Mouse (Mus musculus) bone marrow, adult 2 months (tissue): ENCODE measurements around the gene Ccdc106.

ENCODE experiments used
- CTCF ChIP-seq: fragments of 200-500 bp; IDR thresholded peaks from 2 replicates; pipeline ENCODE4 v1.5.1; 2011; ENCODE audit warnings: low read length, control low read depth; ENCODE audit not compliant: control insufficient read depth, insufficient read depth
- POLR2A ChIP-seq: fragments of 200-500 bp; IDR thresholded peaks from 2 replicates; pipeline ENCODE4 v1.6.1; 2011; ENCODE audit warnings: low read depth, mild to moderate bottlenecking, control low read depth, low read length, borderline replicate concordance; ENCODE audit not compliant: control insufficient read depth

DNA sequence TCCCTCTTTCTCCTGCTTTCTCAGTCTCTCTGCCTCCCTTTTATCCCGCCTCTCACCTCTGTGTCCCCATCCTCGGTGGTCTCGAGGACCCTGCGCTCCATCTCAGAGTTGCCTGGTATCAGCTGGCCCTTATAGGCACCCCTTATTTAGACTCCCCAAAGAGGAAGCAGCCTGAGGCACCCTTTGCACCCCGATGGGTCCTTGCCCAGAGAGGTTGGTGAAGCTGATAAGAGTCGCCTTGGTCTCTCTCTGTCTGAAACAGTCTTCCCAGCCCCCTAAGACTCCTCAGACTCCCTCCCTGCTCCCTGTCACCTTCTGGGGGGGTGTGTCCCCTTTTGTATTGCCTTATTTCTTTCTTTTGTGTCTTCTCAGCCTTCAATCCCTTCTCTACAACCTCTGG is 49.3 kb upstream of the Ccdc106 start, which contains the start of gene Sbk3:
- TF ChIP-seq POLR2A: no peak
- no peak for TF ChIP-seq CTCF
